Mouse (Mus musculus) kidney, adult 2 months (tissue): ENCODE measurements around the gene Cd52. TPM values are rescaled to one million over a fixed set of nuclear protein-coding genes. Genes with fewer than 3 reads are reported as not detected.

Source experiments
- DNase-seq: peaks from one replicate; pipeline ENCODE4 v3.0.0; 2021
- H3K27ac ChIP-seq: fragments of 200-500 bp; 2 replicates; pipeline ENCODE4 v1.5.1; 2012; ENCODE audit warnings: low read depth, low read length, control low read depth, inconsistent platforms; ENCODE audit not compliant: insufficient read depth
- H3K27me3 ChIP-seq: fragments of 200-500 bp; replicated peaks from 2 replicates; pipeline ENCODE4 v1.6.1; 2012; ENCODE audit warnings: mild to moderate bottlenecking, moderate library complexity, low read length, inconsistent platforms; ENCODE audit not compliant: control insufficient read depth, insufficient read depth
- H3K36me3 ChIP-seq: fragments of 200-500 bp; 2 replicates; pipeline ENCODE4 v1.6.1; 2012; ENCODE audit warnings: mild to moderate bottlenecking, moderate library complexity, low read length, inconsistent platforms; ENCODE audit not compliant: control insufficient read depth, insufficient read depth
- H3K4me1 ChIP-seq: fragments of 200-500 bp; 2 replicates; pipeline ENCODE4 v1.6.1; 2011; ENCODE audit warnings: low read length; ENCODE audit not compliant: control insufficient read depth, insufficient read depth
- H3K4me3 ChIP-seq: fragments of 200-500 bp; 2 replicates; pipeline ENCODE4 v1.5.1; 2011; ENCODE audit warnings: mild to moderate bottlenecking, low read depth, low read length, control low read depth; ENCODE audit not compliant: insufficient read depth
- CTCF ChIP-seq: fragments of 200-500 bp; conservative IDR thresholded peaks from 2 replicates; pipeline ENCODE4 v1.5.1; 2011; ENCODE audit warnings: low read depth, mild to moderate bottlenecking, control low read depth, low read length, moderate library complexity, mixed read lengths; ENCODE audit not compliant: insufficient read depth, insufficient read length
- POLR2A ChIP-seq: fragments of 200-500 bp; IDR thresholded peaks from one replicate; pipeline ENCODE4 v1.6.1; 2011; ENCODE audit warnings: low read depth, low read length, control low read depth
- WGBS: fragments of 180-500 bp; shearing (Covaris S2); methylation state at CpG from one replicate; pipeline ENCODE4 v1.1.7; 2018; 5-methylcytosine and 5-hydroxymethylcytosine counted together
- polyA plus RNA-seq: library from polyadenylated mRNA; depleted of rRNA; stranded (reverse); fragments of >200 nt; gene quantifications from 2 replicates; pipeline ENCODE4 v1.2.3, GENCODE M21; 2012

Gene Cd52
- polyA plus RNA-seq, 1 experiment = 65.1 TPM

DNA sequence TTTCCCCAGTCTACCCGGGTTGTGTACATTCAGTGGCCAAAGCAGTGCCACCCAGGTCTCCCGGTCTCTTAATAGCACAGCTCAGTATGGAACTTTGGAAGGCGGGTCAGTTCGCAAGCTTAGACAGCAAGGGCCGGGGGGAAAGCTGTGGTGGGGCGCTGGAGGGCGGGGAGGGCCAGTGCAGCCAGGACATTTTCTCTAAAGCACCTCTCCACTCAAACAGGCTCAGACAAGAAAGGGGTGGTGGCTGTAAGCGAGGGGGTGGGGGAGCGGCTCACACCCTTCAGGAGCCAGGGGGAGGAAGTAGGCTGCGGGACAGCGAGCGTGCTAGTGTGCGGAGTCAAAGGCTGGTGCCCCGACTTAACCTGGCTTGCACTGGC, 34.1 kb upstream of the Cd52 start:
- peak overlapping the region; percentile 78 for H3K27ac ChIP-seq
- WGBS = 2% methylated on average over 14 of the region's 14 CpGs
- DNase-seq = no peak
- H3K36me3 ChIP-seq = no peaks in the 10 kb centered on the region
- no peak for TF ChIP-seq CTCF
- no peak for TF ChIP-seq POLR2A
- no peaks in the 10 kb centered on the region; the same call in 1 of the 2 replicates for H3K4me1 ChIP-seq
- no peaks in the 10 kb centered on the region for H3K27me3 ChIP-seq
- H3K4me3 ChIP-seq = peak overlapping the region; percentile 82

DNA sequence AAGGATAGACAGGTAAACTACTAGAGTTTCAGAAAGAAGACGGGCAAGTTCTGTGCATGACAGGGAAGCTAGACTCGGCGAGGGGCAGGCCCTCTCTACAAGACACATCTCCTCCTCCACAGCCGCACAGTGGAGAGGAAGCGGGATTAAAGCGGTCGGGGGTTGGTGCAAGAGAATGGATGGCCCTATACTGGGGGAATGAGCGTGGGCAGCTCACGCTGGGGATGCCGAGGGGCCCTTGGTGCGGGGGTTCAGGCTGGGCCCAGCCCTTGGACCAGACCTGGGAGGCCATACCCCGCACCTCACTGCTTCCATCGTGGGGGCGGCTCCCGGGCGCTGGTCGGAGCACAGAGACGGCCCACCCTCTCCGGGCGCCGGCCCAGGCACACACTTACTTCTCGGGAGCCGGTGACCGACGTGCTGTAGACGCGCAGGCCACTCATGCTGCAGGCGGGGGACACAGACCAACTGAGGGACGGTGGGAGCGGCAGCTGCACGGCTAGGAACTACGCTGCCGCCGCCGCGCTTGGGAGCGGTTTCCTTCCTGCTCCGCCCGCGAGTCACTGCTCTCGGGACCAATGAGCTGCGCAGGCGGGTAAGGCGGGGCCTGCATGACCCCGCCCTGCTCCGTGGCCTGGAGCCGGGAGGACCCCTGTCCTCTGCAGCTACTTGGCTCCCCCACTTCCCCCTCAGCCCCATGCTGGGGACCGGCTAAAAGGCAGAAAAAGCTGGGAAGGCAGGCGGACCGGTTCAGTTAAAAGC, 33.5 kb upstream of the Cd52 start, which contains the start of gene Sh3bgrl3:
Gene Sh3bgrl3 (minus strand): TSS at position 569 of the 762 bp plus-strand sequence.
- Histone ChIP-seq H3K36me3 (no peaks in the 10 kb centered on the region), H3K4me1 (no peaks in the 10 kb centered on the region; the same call in 1 of the 2 replicates), H3K27ac (peak within 1 kb of the TSS; percentile 78), H3K27me3 (no peaks in the 10 kb centered on the region), H3K4me3 (peak within 1 kb of the TSS; percentile 82)
- DNase-seq = peak; percentile 90
- TF ChIP-seq POLR2A (peak; percentile 42), CTCF (no peak)
- under 1% methylated on average over 50 of the region's 50 CpGs for WGBS

DNA sequence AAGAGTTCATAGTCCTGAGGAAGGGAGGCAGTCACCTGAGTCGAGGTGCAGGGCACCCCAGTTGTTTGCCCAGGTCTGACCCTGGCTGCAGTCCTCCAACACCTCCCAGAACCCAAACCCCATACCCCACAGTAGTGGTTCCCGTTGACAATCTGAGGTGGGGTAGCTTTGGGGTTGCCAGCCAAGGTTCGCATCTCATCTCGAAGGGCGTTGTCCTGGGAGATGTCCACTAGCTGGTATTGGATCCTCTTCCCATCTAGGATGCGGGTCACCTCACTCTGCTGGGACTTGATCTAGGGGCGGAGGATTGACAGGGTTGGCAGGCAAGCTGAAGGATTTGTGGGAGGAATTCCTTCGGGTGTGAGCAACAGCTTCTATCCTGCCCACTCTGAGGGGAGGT, 32.9 kb upstream of the Cd52 start:
- TF ChIP-seq CTCF = no peak
- TF ChIP-seq POLR2A = no peak
- H3K4me3 ChIP-seq = peak overlapping the region; percentile 82
- no peak for DNase-seq
- no peak overlapping the region; the same call in 1 of the 2 replicates for H3K27ac ChIP-seq
- H3K27me3 ChIP-seq = no peaks in the 10 kb centered on the region
- 47% methylated on average over 8 of the region's 8 CpGs for WGBS
- no peaks in the 10 kb centered on the region; the same call in 1 of the 2 replicates for H3K4me1 ChIP-seq
- no peaks in the 10 kb centered on the region for H3K36me3 ChIP-seq

DNA sequence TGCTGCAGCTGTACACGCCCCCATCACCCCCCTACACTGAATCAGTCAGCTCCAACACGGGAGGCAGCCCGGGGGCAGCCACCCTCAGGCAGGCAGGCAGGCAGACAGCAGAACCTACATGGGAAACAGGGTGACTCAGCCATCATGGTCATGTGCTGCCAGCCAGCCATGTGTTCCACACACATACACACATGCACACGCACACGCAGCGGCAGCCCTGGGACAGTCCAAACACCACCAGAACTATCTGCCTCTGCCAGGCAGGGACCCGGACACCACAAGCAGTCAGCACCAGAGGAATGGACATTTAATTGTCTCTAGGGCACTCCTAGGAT, 32.2 kb upstream of the Cd52 start:
- TF ChIP-seq POLR2A (no peak), CTCF (no peak)
- H3K36me3 ChIP-seq = no peaks in the 10 kb centered on the region
- H3K27ac ChIP-seq = no peak overlapping the region
- WGBS = 81% methylated on average over 7 of the region's 7 CpGs
- H3K27me3 ChIP-seq = no peaks in the 10 kb centered on the region
- DNase-seq = no peak
- no peaks in the 10 kb centered on the region; the same call in 1 of the 2 replicates for H3K4me1 ChIP-seq
- H3K4me3 ChIP-seq = no peak overlapping the region

DNA sequence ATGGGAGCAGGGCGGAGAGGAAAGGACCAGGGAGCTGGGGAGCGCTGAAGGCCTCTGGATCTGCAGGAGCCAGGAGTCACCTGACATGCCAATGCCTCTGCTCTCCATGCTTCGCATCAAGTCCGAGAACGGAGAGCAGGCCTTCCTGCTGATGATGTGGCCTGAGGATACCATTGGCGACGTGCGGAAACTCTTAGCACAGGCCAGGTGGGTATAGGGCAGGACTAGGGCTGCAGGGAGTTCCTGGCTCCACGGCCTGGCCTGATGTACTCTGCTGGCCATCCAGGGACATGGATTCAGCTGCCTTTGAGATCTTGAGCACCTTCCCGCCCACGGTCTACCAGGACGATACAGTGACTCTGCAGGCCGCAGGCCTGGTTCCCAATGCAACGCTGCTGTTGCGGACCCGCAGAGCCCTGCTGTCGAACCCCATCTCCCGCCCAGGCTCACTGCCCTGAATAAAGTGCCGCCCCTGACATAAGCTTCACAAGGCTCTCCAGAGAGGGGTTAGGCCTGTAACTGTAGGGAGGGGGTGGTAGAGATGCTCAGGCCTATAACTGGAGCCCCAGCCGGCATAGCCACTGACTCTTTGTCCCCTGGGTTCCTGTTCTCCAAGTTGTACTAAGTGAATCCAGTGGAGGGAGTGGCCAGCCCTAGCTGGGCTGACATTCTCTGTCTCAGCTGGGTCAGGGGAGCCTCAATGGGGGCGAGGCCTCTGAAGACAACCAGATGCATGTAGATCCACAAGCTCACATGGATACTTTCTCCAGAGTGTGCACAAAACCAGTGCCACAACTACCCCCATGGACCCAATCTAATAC, 31.6 kb upstream of the Cd52 start:
- 90% methylated on average over 21 of the region's 21 CpGs for WGBS
- Histone ChIP-seq H3K4me1 (no peaks in the 10 kb centered on the region; the same call in 1 of the 2 replicates), H3K27me3 (no peaks in the 10 kb centered on the region), H3K27ac (no peak overlapping the region), H3K4me3 (no peak overlapping the region), H3K36me3 (no peaks in the 10 kb centered on the region)
- DNase-seq = no peak
- TF ChIP-seq POLR2A (no peak), CTCF (no peak)

DNA sequence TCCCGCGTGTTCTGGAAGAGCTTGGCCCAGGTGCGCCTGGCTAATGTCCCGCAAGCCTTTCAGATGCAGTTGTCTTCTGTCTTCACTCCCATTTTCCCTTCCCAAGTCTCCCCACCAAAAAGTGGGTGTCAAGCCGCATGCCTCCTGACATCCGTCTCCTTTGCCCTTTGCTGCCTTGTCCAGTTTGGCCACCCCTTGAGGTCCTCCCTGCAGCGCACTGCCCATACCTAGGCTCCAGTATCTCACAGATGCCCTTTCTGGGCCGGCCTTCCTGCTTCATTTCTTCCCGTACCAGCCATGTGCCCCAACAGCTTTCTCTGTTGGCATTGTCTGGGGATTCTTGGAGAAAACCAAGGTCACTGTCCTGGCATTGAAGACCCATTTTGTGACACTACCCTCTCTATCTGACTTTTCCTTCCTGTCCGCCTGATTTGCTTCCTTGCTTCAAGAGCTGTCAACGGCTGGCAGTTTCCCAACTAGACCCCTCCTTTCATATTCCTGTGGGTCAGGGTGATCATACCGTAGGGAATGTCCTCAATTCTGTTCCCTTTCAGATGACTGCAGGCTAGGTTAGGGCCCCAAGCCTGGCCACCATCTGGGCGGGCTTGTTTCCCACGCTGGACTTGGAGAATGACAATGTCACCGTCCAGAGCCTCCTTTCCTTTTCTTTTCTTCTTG, 30.6 kb upstream of the Cd52 start:
- Histone ChIP-seq H3K27me3 (no peaks in the 10 kb centered on the region), H3K4me1 (no peaks in the 10 kb centered on the region), H3K36me3 (no peaks in the 10 kb centered on the region), H3K27ac (no peak overlapping the region), H3K4me3 (no peak overlapping the region)
- TF ChIP-seq CTCF = no peak
- DNase-seq = no peak
- 86% methylated on average over 15 of the region's 15 CpGs for WGBS
